Mouse (Mus musculus) thymus, adult 2 months (tissue): ENCODE data around the gene Jag2.

Source experiments
- CTCF ChIP-seq: fragments of 200-500 bp; IDR thresholded peaks from 2 replicates; pipeline ENCODE4 v1.5.1; 2012; ENCODE audit warnings: mild to moderate bottlenecking, control low read depth, low read length, moderate library complexity, borderline replicate concordance; ENCODE audit not compliant: control insufficient read depth, poor library complexity, insufficient read depth; ENCODE audit errors: extremely low read depth
- POLR2A ChIP-seq: fragments of 200-500 bp; IDR thresholded peaks from 2 replicates; pipeline ENCODE4 v1.6.1; 2012; ENCODE audit warnings: mild to moderate bottlenecking, low read length, control low read depth, moderate library complexity; ENCODE audit not compliant: control insufficient read depth, poor library complexity, insufficient read depth; ENCODE audit errors: extremely low read depth

DNA sequence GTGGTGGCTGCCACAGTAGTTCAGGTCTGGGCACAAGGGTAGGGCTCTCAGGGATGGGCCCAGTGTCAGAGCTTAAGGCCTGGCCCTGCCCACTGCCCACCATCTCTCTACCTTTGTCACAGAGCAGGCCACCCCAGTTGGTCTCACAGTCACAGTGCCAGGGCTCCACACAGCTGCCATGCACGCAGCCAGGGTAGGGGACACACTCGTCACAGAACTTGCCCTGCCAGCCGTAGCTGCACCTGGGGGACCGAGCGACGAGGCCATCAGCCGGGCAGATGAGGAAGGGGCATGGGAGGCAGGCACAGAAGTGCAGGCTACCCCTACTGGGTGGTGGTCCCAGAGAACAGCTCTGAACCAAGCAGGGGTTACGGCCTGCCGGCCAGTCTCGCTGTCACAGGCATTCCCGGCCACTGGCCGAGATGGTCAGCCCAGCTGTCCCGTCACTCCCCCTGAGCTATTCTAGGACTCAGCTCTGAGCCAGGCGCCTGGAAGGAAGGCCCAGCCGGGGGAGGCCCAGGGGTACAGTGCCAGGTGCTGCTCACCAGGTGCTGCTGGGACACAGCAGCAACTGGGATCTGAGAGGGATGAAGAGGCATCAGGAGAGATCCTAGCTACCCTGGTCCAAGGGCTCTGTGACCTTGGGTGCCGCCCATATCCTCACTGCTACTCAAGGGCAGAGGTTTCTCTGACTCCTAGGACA is 12.7 kb downstream of the Jag2 start:
- TF ChIP-seq POLR2A: no peak
- no peak for TF ChIP-seq CTCF
